Mouse (Mus musculus) heart, postnatal 0 days (tissue): ENCODE measurements around the gene Ctdsp1. TPM values are rescaled to one million over a fixed set of nuclear protein-coding genes. Genes with fewer than 3 reads are reported as not detected.

Source experiments
- ATAC-seq: fragments of 200-750 bp; cut with Nextera tagmentation; 2 replicates; pipeline ENCODE4 v1.8.0; 2017; ENCODE audit warnings: low read depth, moderate number of reproducible peaks, moderate library complexity; ENCODE audit not compliant: insufficient read depth
- DNase-seq: peaks from one replicate; pipeline ENCODE4 v3.0.0-alpha.2; 2016; ENCODE audit warnings: low spot score
- H3K27ac ChIP-seq: fragments of 300-500 bp; sonication (generic); 2 replicates; pipeline ENCODE4 v1.5.1; 2014; ENCODE audit warnings: low read depth, mild to moderate bottlenecking
- H3K27me3 ChIP-seq: fragments of 300-500 bp; sonication (generic); 2 replicates; pipeline ENCODE4 v1.6.1; 2014; ENCODE audit warnings: low read length, mixed read lengths; ENCODE audit not compliant: control insufficient read depth, insufficient read depth
- H3K36me3 ChIP-seq: fragments of 300-500 bp; sonication (generic); replicated peaks from 2 replicates; pipeline ENCODE4 v1.6.1; 2014; ENCODE audit warnings: low read length, mixed read lengths; ENCODE audit not compliant: control insufficient read depth, insufficient read depth
- H3K4me1 ChIP-seq: fragments of 300-500 bp; sonication (generic); 2 replicates; pipeline ENCODE4 v1.6.1; 2014; ENCODE audit warnings: antibody characterized with exemption; ENCODE audit not compliant: control insufficient read depth, insufficient read depth
- H3K4me2 ChIP-seq: fragments of 300-500 bp; sonication (generic); 2 replicates; pipeline ENCODE4 v1.6.1; 2014; ENCODE audit warnings: low read depth, mild to moderate bottlenecking, low read length, moderate library complexity
- H3K4me3 ChIP-seq: fragments of 300-500 bp; sonication (generic); 2 replicates; pipeline ENCODE4 v1.5.1; 2014; ENCODE audit warnings: low read depth, low read length
- H3K9ac ChIP-seq: fragments of 300-500 bp; sonication (generic); replicated peaks from 2 replicates; pipeline ENCODE4 v1.6.1; 2014; ENCODE audit warnings: low read depth, low read length, mixed read lengths
- H3K9me3 ChIP-seq: fragments of 300-500 bp; sonication (generic); replicated peaks from 2 replicates; pipeline ENCODE4 v1.6.1; 2016; ENCODE audit warnings: low read length; ENCODE audit not compliant: control insufficient read depth
- CTCF ChIP-seq: IDR thresholded peaks from 2 replicates; pipeline ENCODE4 v1.5.1; 2016; ENCODE audit warnings: antibody characterized with exemption, control low read depth, low read depth
- EP300 ChIP-seq: IDR thresholded peaks from 2 replicates; pipeline ENCODE4 v1.6.1; 2016; ENCODE audit warnings: antibody characterized with exemption, low read depth
- WGBS: fragments of 180-500 bp; shearing (Covaris S2); extraction: QIAGEN DNeasy Blood & Tissue Kit; methylation state at CpG from one replicate; pipeline ENCODE4 v1.1.7; 2014; 5-methylcytosine and 5-hydroxymethylcytosine counted together
- polyA plus RNA-seq: library from polyadenylated mRNA; unstranded; fragments of >200 nt; fragmentation: Nextera tagmentation; extraction: Ambion mirVana; gene quantifications from 2 replicates; pipeline ENCODE4 v1.2.1, GENCODE M21; 2015
- total RNA-seq: library from RNA; depleted of rRNA; stranded (reverse); fragments of >200 nt; gene quantifications from 2 replicates; pipeline ENCODE4 v1.2.3, GENCODE M21; 2014; ENCODE audit warnings: low replicate concordance

The Ctdsp1 gene
- total and polyA plus RNA-seq, 2 experiments from 2014 or later, result 38.0 to 106 TPM

- peak overlapping the region; percentile 94 for H3K4me2 ChIP-seq
- H3K27me3 ChIP-seq, result no peaks in the 10 kb centered on the region
- H3K9ac ChIP-seq, result peak overlapping the region; percentile 46
- WGBS, result 2% methylated on average over 21 of the region's 21 CpGs
- no peaks in the 10 kb centered on the region for H3K9me3 ChIP-seq
- peak; percentile 68 for TF ChIP-seq CTCF
- no peak for TF ChIP-seq EP300
- peaks cover 20% of the 10 kb centered on the region for H3K36me3 ChIP-seq
- peak overlapping the region; percentile 76 for H3K4me3 ChIP-seq
- ATAC-seq, result no peak
- peak overlapping the region; percentile 98 for H3K27ac ChIP-seq
- peaks cover 20% of the 10 kb centered on the region for H3K4me1 ChIP-seq
- DNase-seq, result peak; percentile 75
These were observed 912 bp upstream of the Ctdsp1 start for GRCm38 (mm10) chr1:74390287-74390906.

- ATAC-seq (peak; percentile 45), DNase-seq (peak; percentile 63)
- TF ChIP-seq CTCF, result no peak
- peak; percentile 63; the same call in 1 of the 2 replicates for TF ChIP-seq EP300
- under 1% methylated on average over 44 of the region's 63 CpGs for WGBS
- Histone ChIP-seq H3K4me1 (peaks cover 20% of the 10 kb centered on the region), H3K4me2 (peak overlapping the region; percentile 94), H3K4me3 (peak overlapping the region; percentile 76), H3K36me3 (peaks cover 21% of the 10 kb centered on the region), H3K9ac (peak overlapping the region; percentile 97), H3K27ac (peak overlapping the region; percentile 98), H3K27me3 (no peaks in the 10 kb centered on the region), H3K9me3 (no peaks in the 10 kb centered on the region)
These were observed 634 bp downstream of the Ctdsp1 start for GRCm38 (mm10) chr1:74391844-74392441.

- TF ChIP-seq EP300, result 0 out of 2 replicates have a peak, but pooled peaks have one; percentile 15
- TF ChIP-seq CTCF, result no peak
- H3K4me1 ChIP-seq, result peaks cover 20% of the 10 kb centered on the region
- DNase-seq, result no peak
- peak overlapping the region; percentile 76 for H3K4me3 ChIP-seq
- H3K9ac ChIP-seq, result peak overlapping the region; percentile 97
- peak overlapping the region; percentile 98 for H3K27ac ChIP-seq
- no peak for ATAC-seq
- peak overlapping the region; percentile 94 for H3K4me2 ChIP-seq
- 2% methylated on average over 16 of the region's 16 CpGs for WGBS
- peaks cover 21% of the 10 kb centered on the region for H3K36me3 ChIP-seq
- no peaks in the 10 kb centered on the region for H3K27me3 ChIP-seq
- no peaks in the 10 kb centered on the region for H3K9me3 ChIP-seq
These were observed 1.2 kb downstream of the Ctdsp1 start for GRCm38 (mm10) chr1:74392446-74392994.

GRCm38 (mm10) chr1:74393010-74393409 lies 1.7 kb downstream of the Ctdsp1 start:
- TF ChIP-seq CTCF, result no peak
- TF ChIP-seq EP300, result no peak
- no peak overlapping the region for H3K27ac ChIP-seq
- peaks cover 20% of the 10 kb centered on the region for H3K4me1 ChIP-seq
- H3K4me3 ChIP-seq, result peak overlapping the region; percentile 76
- peaks cover 21% of the 10 kb centered on the region for H3K36me3 ChIP-seq
- H3K27me3 ChIP-seq, result no peaks in the 10 kb centered on the region
- DNase-seq, result no peak
- peak overlapping the region; percentile 94 for H3K4me2 ChIP-seq
- no peak for ATAC-seq
- H3K9ac ChIP-seq, result peak overlapping the region; percentile 97
- 39% methylated on average over 6 of the region's 7 CpGs for WGBS
- H3K9me3 ChIP-seq, result no peaks in the 10 kb centered on the region

GRCm38 (mm10) chr1:74393697-74394096 lies 2.4 kb downstream of the Ctdsp1 start:
- Histone ChIP-seq H3K9ac (no peak overlapping the region), H3K4me1 (peaks cover 20% of the 10 kb centered on the region), H3K27me3 (no peaks in the 10 kb centered on the region), H3K4me3 (no peak overlapping the region), H3K4me2 (no peak overlapping the region), H3K9me3 (no peaks in the 10 kb centered on the region), H3K27ac (no peak overlapping the region), H3K36me3 (peaks cover 21% of the 10 kb centered on the region)
- 80% methylated on average over 9 of the region's 9 CpGs for WGBS
- DNase-seq, result no peak
- TF ChIP-seq CTCF (no peak), EP300 (no peak)
- no peak for ATAC-seq
